Mouse (Mus musculus) liver, embryonic 11.5 days (tissue): ENCODE measurements around the gene Ms4a4b. TPM values are rescaled to one million over a fixed set of nuclear protein-coding genes. Genes with fewer than 3 reads are reported as not detected.

Source experiments
- ATAC-seq: fragments of 200-750 bp; cut with Nextera tagmentation; replicated peaks from 2 replicates; pipeline ENCODE4 v1.8.0; 2017; ENCODE audit warnings: moderate number of reproducible peaks, mild to moderate bottlenecking, moderate TSS enrichment, moderate library complexity; ENCODE audit not compliant: low FRiP score
- DNase-seq: peaks from one replicate; pipeline ENCODE4 v3.0.0-alpha.2; 2017; ENCODE audit warnings: low spot score
- H3K27ac ChIP-seq: fragments of 300-500 bp; sonication (generic); 2 replicates; pipeline ENCODE4 v1.5.1; 2014; ENCODE audit warnings: mild to moderate bottlenecking, low read depth, low read length, control low read depth
- H3K27me3 ChIP-seq: fragments of 300-500 bp; sonication (generic); replicated peaks from 2 replicates; pipeline ENCODE4 v1.6.1; 2014; ENCODE audit warnings: low read length, mixed read lengths; ENCODE audit not compliant: control insufficient read depth, insufficient read depth
- H3K36me3 ChIP-seq: fragments of 300-500 bp; sonication (generic); 2 replicates; pipeline ENCODE4 v1.6.1; 2014; ENCODE audit warnings: mild to moderate bottlenecking, low read length, moderate library complexity, mixed read lengths; ENCODE audit not compliant: control insufficient read depth, insufficient read depth
- H3K4me1 ChIP-seq: fragments of 300-500 bp; sonication (generic); replicated peaks from 2 replicates; pipeline ENCODE4 v1.6.1; 2014; ENCODE audit warnings: low read length, mixed read lengths; ENCODE audit not compliant: control insufficient read depth, insufficient read depth
- H3K4me2 ChIP-seq: fragments of 300-500 bp; sonication (generic); 2 replicates; pipeline ENCODE4 v1.6.1; 2014; ENCODE audit warnings: mild to moderate bottlenecking, control low read depth, moderate library complexity
- H3K4me3 ChIP-seq: fragments of 300-500 bp; sonication (generic); 2 replicates; pipeline ENCODE4 v1.5.1; 2014; ENCODE audit warnings: low read depth, low read length, control low read depth
- H3K9ac ChIP-seq: fragments of 300-500 bp; sonication (generic); 2 replicates; pipeline ENCODE4 v1.6.1; 2014; ENCODE audit warnings: low read depth, low read length, control low read depth
- H3K9me3 ChIP-seq: fragments of 300-500 bp; sonication (generic); 2 replicates; pipeline ENCODE4 v1.6.1; 2016; ENCODE audit warnings: low read length, inconsistent platforms, mixed read lengths; ENCODE audit not compliant: control insufficient read depth
- WGBS: fragments of 180-500 bp; shearing (Covaris S2); extraction: QIAGEN DNeasy Blood & Tissue Kit; methylation state at CpG from one replicate; pipeline ENCODE4 v1.1.7; 2014; 5-methylcytosine and 5-hydroxymethylcytosine counted together
- polyA plus RNA-seq: library from polyadenylated mRNA; unstranded; fragments of >200 nt; fragmentation: Nextera tagmentation; extraction: Ambion mirVana; gene quantifications from 2 replicates; pipeline ENCODE4 v1.2.1, GENCODE M21; 2014

Ms4a4b gene
- polyA plus RNA-seq, 1 experiment from 2014 or later: not detected

DNA sequence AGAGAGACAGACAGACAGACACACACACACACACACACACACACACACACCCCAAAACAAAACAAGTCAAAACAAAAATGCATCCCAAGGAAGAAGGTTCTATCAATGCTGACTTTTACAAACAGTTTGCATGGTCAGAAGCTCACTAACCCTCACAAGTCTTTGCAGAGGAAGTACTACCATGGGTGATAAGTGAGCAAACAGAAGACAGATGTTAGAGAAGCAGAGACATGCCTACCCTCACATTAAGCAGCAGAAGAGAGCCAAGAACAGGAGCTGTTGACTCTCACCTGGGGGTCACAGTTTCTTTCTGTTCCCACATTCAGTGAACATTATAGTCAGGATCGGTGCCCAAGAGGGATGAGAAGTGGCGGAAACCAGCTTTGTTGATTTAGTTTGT is 36.4 kb downstream of the Ms4a4b start:
- no peaks in the 10 kb centered on the region for H3K36me3 ChIP-seq
- ATAC-seq (no peak), DNase-seq (no peak)
- H3K4me3 ChIP-seq: no peak overlapping the region
- 93% methylated on average over 2 of the region's 2 CpGs for WGBS
- no peaks in the 10 kb centered on the region for H3K4me1 ChIP-seq
- H3K9me3 ChIP-seq: no peaks in the 10 kb centered on the region
- H3K27me3 ChIP-seq: no peaks in the 10 kb centered on the region
- H3K4me2 ChIP-seq: no peak overlapping the region
- H3K27ac ChIP-seq: no peak overlapping the region
- H3K9ac ChIP-seq: no peak overlapping the region

DNA sequence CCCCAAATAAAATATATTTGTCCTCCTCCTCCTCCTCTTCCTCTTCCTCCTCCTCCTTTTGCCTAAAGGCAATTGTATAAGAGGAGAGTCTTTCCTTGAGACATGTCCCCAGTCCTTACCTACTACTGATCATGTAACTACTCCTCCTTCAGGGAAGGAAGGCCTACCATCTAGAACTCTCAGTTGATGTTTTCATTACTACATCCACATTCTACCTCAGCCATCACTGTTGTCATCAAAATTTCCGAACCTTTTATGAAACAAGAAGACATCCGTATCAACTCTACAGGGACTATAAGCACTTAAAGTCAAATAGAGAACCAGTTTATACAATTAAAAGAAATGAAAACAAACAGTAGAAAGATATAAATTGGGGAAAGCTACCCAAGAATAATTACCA is 39.3 kb downstream of the Ms4a4b start:
- no peaks in the 10 kb centered on the region for H3K9me3 ChIP-seq
- H3K27me3 ChIP-seq: no peaks in the 10 kb centered on the region
- no peaks in the 10 kb centered on the region for H3K36me3 ChIP-seq
- DNase-seq (no peak), ATAC-seq (no peak)
- no peaks in the 10 kb centered on the region for H3K4me1 ChIP-seq
- WGBS: 84% methylated on average over 2 of the region's 2 CpGs
- no peak overlapping the region for H3K9ac ChIP-seq
- H3K4me2 ChIP-seq: no peak overlapping the region
- H3K4me3 ChIP-seq: no peak overlapping the region
- H3K27ac ChIP-seq: no peak overlapping the region

DNA sequence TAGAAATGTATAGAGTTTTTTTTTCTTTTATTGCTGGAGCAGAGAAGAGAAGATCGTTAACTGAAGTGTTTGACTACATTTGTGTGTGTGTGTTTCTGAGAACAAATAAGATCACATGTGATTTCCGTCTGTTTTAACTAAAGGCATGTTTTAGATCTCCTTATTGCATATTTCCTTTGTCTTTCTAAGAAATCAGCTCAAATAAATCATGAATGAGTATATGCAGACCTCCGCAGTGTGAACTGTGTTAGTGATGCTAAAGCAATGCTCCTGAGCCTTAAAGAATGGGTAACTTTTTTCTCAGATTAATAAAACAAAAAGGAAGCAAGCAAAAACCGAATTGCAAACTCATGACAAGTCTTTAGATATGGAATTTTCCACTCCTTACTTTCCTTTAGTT is 40.6 kb downstream of the Ms4a4b start:
- Histone ChIP-seq H3K27ac (no peak overlapping the region), H3K36me3 (no peaks in the 10 kb centered on the region), H3K9ac (no peak overlapping the region), H3K27me3 (no peaks in the 10 kb centered on the region), H3K4me3 (no peak overlapping the region), H3K4me1 (no peaks in the 10 kb centered on the region), H3K9me3 (no peaks in the 10 kb centered on the region), H3K4me2 (no peak overlapping the region)
- DNase-seq: no peak
- ATAC-seq: no peak
- 68% methylated on average over 4 of the region's 4 CpGs for WGBS

DNA sequence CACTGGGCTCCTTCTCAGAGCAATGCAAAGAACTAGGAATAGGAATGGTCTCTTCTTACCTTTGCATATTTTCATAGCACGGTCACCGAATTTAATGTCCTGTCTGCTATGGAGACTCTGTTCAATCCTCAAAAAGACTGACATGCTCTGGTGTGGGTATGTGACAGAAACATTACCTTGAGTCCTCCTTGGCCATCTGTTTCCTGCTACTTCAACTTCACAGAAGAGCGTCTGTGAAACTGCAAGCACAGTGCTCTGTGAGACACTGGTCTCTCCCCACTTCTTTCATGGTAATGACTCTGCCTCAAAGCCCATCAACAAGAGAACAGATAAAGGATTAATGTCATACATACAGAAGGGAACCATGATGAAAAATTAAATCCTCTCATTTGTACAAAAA is 41.0 kb downstream of the Ms4a4b start:
- H3K27ac ChIP-seq: no peak overlapping the region
- 71% methylated on average over 3 of the region's 3 CpGs for WGBS
- ATAC-seq: no peak

DNA sequence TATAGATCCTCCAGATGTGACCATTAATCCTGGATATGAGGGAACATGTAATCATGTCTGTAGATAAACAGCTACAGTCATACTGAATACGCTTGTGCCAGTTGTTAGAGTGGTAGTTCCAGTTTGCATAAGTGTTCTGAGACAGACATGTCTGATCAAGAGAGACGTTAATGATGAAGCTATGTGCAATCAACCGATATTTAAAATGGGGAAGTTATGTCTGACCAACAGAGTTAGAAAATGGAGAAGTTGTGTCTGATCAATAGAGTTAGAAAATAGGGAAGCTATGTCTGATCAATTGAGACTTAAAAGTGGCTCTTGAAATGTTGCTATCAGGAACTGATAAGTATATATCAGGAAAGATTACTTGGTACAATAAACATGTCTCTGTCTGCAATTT is 41.9 kb downstream of the Ms4a4b start:
- no peaks in the 10 kb centered on the region for H3K27me3 ChIP-seq

More for the DNA sequence above, 41.0 kb downstream of the Ms4a4b start:
- Histone ChIP-seq H3K9me3 (no peaks in the 10 kb centered on the region), H3K9ac (no peak overlapping the region), H3K36me3 (no peaks in the 10 kb centered on the region), H3K4me3 (no peak overlapping the region), H3K4me2 (no peak overlapping the region), H3K27me3 (no peaks in the 10 kb centered on the region), H3K4me1 (no peaks in the 10 kb centered on the region)
- DNase-seq: no peak

DNA sequence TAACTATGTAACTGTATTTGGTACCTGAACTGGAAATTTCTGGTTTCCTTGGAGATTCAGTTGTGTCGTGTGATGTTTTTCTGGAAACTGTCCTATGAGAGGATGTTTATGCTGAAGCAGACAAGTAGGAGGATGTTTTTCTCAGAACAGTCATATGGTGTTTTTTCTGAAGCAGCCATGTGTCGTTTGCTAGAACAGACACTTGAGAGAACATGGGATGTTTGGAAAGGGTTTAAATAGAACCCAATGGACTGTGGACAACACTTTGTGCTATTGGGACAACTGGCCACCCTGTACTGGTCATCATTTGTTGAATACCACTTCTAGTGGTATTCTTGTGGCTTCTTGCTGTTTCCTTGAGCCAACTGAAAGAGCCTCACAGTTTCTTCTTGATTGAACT is 42.4 kb downstream of the Ms4a4b start, which contains the start of gene Gm8369:
Gene Gm8369, plus strand, starts transcription at position 193 of the 400 bp plus-strand sequence.
- Histone ChIP-seq H3K4me2 (no peak within 1 kb of the TSS), H3K9me3 (no peaks in the 10 kb centered on the region), H3K27me3 (no peaks in the 10 kb centered on the region), H3K27ac (no peak within 1 kb of the TSS), H3K36me3 (no peaks in the 10 kb centered on the region), H3K9ac (no peak within 1 kb of the TSS), H3K4me3 (no peak within 1 kb of the TSS), H3K4me1 (no peaks in the 10 kb centered on the region)
- ATAC-seq (no peak), DNase-seq (no peak)
- 65% methylated on average over 2 of the region's 2 CpGs for WGBS

More for the DNA sequence above, 41.9 kb downstream of the Ms4a4b start:
- Histone ChIP-seq H3K4me1 (no peaks in the 10 kb centered on the region), H3K9me3 (no peaks in the 10 kb centered on the region), H3K27ac (no peak overlapping the region), H3K36me3 (no peaks in the 10 kb centered on the region), H3K4me2 (no peak overlapping the region), H3K4me3 (no peak overlapping the region), H3K9ac (no peak overlapping the region)
- no peak for ATAC-seq
- DNase-seq: no peak
- WGBS: 58% methylated on average over 3 of the region's 3 CpGs

DNA sequence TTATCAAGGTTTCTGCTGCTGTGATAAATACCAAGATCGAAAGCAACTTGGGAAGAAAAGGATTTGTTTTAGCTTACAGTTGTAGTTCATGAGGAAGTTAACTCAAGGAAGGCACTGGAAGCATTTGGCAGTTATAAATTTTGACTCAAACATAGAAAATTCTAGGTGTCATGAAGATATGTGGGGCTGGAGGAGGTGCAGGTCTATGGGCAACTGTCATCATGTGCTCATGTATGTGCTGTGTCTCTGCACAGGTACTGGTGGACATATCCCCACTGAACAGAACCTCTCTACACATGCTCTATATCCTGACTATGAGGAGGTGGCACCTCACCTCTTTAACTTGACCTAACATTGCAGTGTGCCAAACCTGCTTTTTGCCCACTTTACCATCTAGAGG is 43.2 kb downstream of the Ms4a4b start:
- Histone ChIP-seq H3K9me3 (no peaks in the 10 kb centered on the region), H3K4me2 (no peak overlapping the region), H3K9ac (no peak overlapping the region), H3K27me3 (no peaks in the 10 kb centered on the region), H3K4me3 (no peak overlapping the region), H3K4me1 (no peaks in the 10 kb centered on the region), H3K27ac (no peak overlapping the region), H3K36me3 (no peaks in the 10 kb centered on the region)
- no peak for DNase-seq
- 81% methylated on average over 1 of the region's 1 CpGs for WGBS
- ATAC-seq: no peak

DNA sequence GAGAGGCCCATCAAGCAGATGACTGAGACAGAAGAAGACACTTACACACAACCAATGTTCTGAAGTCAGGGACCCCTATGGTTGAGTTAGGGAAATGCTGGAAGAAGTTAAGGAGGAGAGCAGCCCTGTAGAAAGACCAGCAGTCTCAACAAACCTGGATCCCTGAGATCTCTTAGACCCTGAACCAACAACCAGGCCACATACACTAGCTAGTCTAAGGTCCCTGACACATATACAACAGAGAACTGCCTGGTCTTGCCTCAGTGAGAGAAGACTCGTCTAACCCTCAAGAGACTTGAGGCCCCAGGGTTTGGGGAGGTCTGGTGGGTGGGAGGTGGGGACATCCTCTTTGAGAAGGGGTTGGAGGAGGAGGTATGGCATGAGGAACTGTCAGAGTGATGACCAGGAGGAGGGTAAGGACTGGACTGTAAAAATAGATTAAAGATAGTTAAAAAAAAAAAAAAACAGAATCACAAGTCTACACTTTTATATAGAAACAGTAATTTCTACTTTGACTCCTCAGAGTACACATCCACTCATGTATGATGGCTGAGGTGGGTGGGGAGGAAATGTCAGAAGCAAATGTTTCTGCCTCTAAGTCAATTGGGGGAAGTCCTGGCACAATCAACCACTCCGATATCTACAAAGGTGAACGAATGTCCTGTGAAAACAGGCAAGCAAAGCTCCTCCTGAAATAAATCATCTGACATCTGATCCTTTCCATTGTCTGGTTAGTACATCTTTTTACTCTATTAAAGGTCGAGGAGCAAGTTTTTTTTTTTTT is 48.2 kb downstream of the Ms4a4b start:
- H3K27me3 ChIP-seq: no peaks in the 10 kb centered on the region
- H3K4me2 ChIP-seq: no peak overlapping the region
- no peaks in the 10 kb centered on the region for H3K4me1 ChIP-seq
- no peak overlapping the region for H3K4me3 ChIP-seq
- no peak overlapping the region for H3K27ac ChIP-seq
- 61% methylated on average over 4 of the region's 4 CpGs for WGBS
- DNase-seq (no peak), ATAC-seq (no peak)
- H3K9ac ChIP-seq: no peak overlapping the region
- no peaks in the 10 kb centered on the region for H3K9me3 ChIP-seq
- no peaks in the 10 kb centered on the region for H3K36me3 ChIP-seq

DNA sequence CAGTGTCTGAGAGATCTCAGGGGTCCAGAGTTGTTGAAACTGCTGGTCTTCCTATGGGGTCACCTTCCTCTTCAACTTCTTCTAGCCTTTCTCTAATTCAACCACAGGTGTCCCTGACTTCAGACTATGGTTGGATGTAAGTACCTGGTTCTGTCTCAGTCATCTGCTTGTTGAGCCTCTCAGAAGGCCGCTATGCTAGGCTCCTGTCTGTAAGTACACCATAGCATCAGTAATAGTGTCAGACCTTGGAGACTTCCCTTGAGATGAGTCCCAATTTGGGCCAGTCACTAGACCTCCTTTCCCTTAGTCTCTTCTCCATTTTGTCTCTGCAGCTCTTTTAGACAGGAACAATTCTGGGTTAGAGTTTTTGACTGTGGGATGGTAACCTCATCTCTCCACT is 49.3 kb downstream of the Ms4a4b start:
- ATAC-seq (no peak), DNase-seq (no peak)
- no peaks in the 10 kb centered on the region for H3K27me3 ChIP-seq
- no peaks in the 10 kb centered on the region for H3K36me3 ChIP-seq
- 83% methylated on average over 1 of the region's 1 CpGs for WGBS
- H3K4me3 ChIP-seq: no peak overlapping the region
- no peaks in the 10 kb centered on the region for H3K9me3 ChIP-seq
- H3K27ac ChIP-seq: no peak overlapping the region
- H3K4me1 ChIP-seq: no peaks in the 10 kb centered on the region
- H3K4me2 ChIP-seq: no peak overlapping the region
- no peak overlapping the region for H3K9ac ChIP-seq
